Mouse (Mus musculus): ENCODE results near the gene Ccr1. TPM values are rescaled to one million over a fixed set of nuclear protein-coding genes. Genes with fewer than 3 reads are reported as not detected.

Gene Ccr1
- 0.09 and 0.11 TPM in 2 replicates for polyA plus RNA-seq (2021; fragmentation: Nextera tagmentation)
- long read RNA-seq, experiment 1 = 0 reads
- long read RNA-seq, experiment 2 = 0 reads

GRCm38 (mm10) chr9:123968290-123968912 is at the start of gene Ccr1:
TSS of gene Ccr1 (minus strand) at chr9:123968692.

GRCm38 (mm10) chr9:123978308-123978707 is 9.8 kb upstream of the Ccr1 start, which contains the start of gene Ccr1l1:
TSS of gene Ccr1l1 (minus strand) at chr9:123978408.

Other genes starting within 250 kb of the Ccr1 start
- not detected in 2 replicates for gene Cxcr6, start 162.2 kb downstream of the Ccr1 start, polyA plus RNA-seq (2021; fragmentation: Nextera tagmentation)
- 5.1 and 5.6 TPM in 2 replicates for gene Fyco1, start 116.8 kb downstream of the Ccr1 start, polyA plus RNA-seq (2021; fragmentation: Nextera tagmentation)
- not detected in 2 replicates for gene Xcr1, start 106.7 kb downstream of the Ccr1 start, polyA plus RNA-seq (2021; fragmentation: Nextera tagmentation)
- not detected in 2 replicates for gene Ccr1l1, start 9.7 kb upstream of the Ccr1 start, polyA plus RNA-seq (2021; fragmentation: Nextera tagmentation)
- not detected in 2 replicates for gene Ccr3, start 53.3 kb upstream of the Ccr1 start, polyA plus RNA-seq (2021; fragmentation: Nextera tagmentation)
- gene Ccr2, start 133.3 kb upstream of the Ccr1 start, polyA plus RNA-seq (2021; fragmentation: Nextera tagmentation) = 0.05 and 0.13 TPM in 2 replicates
- 3.0 and 5.8 TPM in 2 replicates for gene Ccr5, start 152.9 kb upstream of the Ccr1 start, polyA plus RNA-seq (2021; fragmentation: Nextera tagmentation)

Measured in left cerebral cortex, adult 6 months (tissue).